ENCODE assay signal across 25 mouse cellular contexts in genomic region chr15:25420266-25420665, GRCm38 (mm10). TPM values are rescaled to one million over a fixed set of nuclear protein-coding genes. Genes with fewer than 3 reads are reported as not detected.
DNase-seq lines count a peak whose midpoint lies in the region; ATAC-seq lines count a peak whose summit lies in the region.
"Had no signal": no experiment of that assay in that cellular context is flagged by ENCODE, and none has a peak within 500 bp of the region (broad histone marks: within the 10 kb centered on the region; RNA-seq: fewer than 3 reads in every experiment).

No protein-coding gene starts in this region.

- peak; percentile 56 for DNase-seq in adrenal gland, postnatal 14 days
- DNase-seq in adrenal gland, postnatal 4 days (ENCODE audit: low spot score in 2 of 2): no peak
- DNase-seq in urinary bladder, postnatal 14 days (ENCODE audit: low spot score): peak; percentile 41
- DNase-seq in urinary bladder, postnatal 4 days (ENCODE audit: low spot score in 2 of 2): no peak
- no peak for DNase-seq in spleen, adult 18-20 months
- DNase-seq in cerebellum, postnatal 4 days (ENCODE audit: low spot score in 2 of 2): no peak
- DNase-seq: cerebellum, adult 8-10 months; cerebellum, postnatal 25 days; embryo, embryonic 11 days; gastrocnemius, adult 2 months; gastrocnemius, postnatal 36 days; heart, adult 2 months; kidney, adult 11 months; kidney, postnatal 36 days; lung, adult 18-20 months; lung, postnatal 10 days; right cerebral cortex, postnatal 25 days; thymus, adult 2 months; thymus, postnatal 36 days had no signal

- ATAC-seq in granulocyte monocyte progenitor cell, adult 5-6 weeks (replicated peaks; ENCODE audit: poor library complexity, severe bottlenecking): peak; percentile 69
- ATAC-seq: activated CD4-positive, CD25-positive, alpha-beta regulatory T cell, adult 4 months; forebrain, embryonic 15.5 days; inflammation-experienced regulatory T-cells, adult 6 months; liver, embryonic 12.5 days; midbrain, embryonic 15.5 days had no signal

RNA-seq across cellular contexts. Expression of gene Basp1, which starts 6.7 kb away (rescaled TPM):
- 10.4 and 16.7 TPM in 2 replicates for total RNA-seq in adrenal gland, postnatal 14 days (2021)
- 10 to 100 TPM; 44.9 to 61.0 TPM for total RNA-seq in adrenal gland, postnatal 4 days (2021)
- total RNA-seq in granulocyte monocyte progenitor cell, adult 5-6 weeks (2014; fragmentation: Nextera tagmentation): 0.39 and 2.7 TPM in 2 replicates
- 2.7 and 5.2 TPM in 2 replicates for total RNA-seq in granulocyte monocyte progenitor cell, adult 5-6 weeks (2017)

Comparison
In these comparisons a context has a peak if more than half of its experiments do, and no peak if none do; other contexts are left out.
1. DNase-seq: peak in adrenal gland, postnatal 14 days (single experiment) and urinary bladder, postnatal 14 days (single experiment); none in adrenal gland, postnatal 4 days (0 of 2), urinary bladder, postnatal 4 days (0 of 2), spleen, adult 18-20 months (0 of 2) and cerebellum, postnatal 4 days (0 of 2).